Mouse (Mus musculus) limb, embryonic 14.5 days (tissue): ENCODE results near the gene Kmt2a. TPM values are rescaled to one million over a fixed set of nuclear protein-coding genes. Genes with fewer than 3 reads are reported as not detected.

Experiments used
- ATAC-seq: fragments of 200-750 bp; cut with Nextera tagmentation; 2 replicates; pipeline ENCODE4 v1.8.0; 2017; ENCODE audit warnings: low read depth, moderate number of reproducible peaks, moderate TSS enrichment; ENCODE audit not compliant: low FRiP score
- DNase-seq: peaks from one replicate; pipeline ENCODE4 v3.0.0-alpha.2; 2015; ENCODE audit warnings: low spot score
- H3K27ac ChIP-seq: fragments of 300-500 bp; sonication (generic); replicated peaks from 2 replicates; pipeline ENCODE4 v1.5.1; 2014; ENCODE audit warnings: low read depth, mild to moderate bottlenecking, low read length, moderate library complexity, mixed read lengths
- H3K27me3 ChIP-seq: fragments of 300-500 bp; sonication (generic); 2 replicates; pipeline ENCODE4 v1.6.1; 2014; ENCODE audit warnings: low read length, mixed read lengths; ENCODE audit not compliant: control insufficient read depth, insufficient read depth
- H3K36me3 ChIP-seq: fragments of 300-500 bp; sonication (generic); 2 replicates; pipeline ENCODE4 v1.6.1; 2014; ENCODE audit warnings: mild to moderate bottlenecking, low read length, moderate library complexity, mixed read lengths; ENCODE audit not compliant: control insufficient read depth, insufficient read depth
- H3K4me1 ChIP-seq: fragments of 300-500 bp; sonication (generic); 2 replicates; pipeline ENCODE4 v1.6.1; 2014; ENCODE audit warnings: antibody characterized with exemption, low read length, mixed read lengths; ENCODE audit not compliant: control insufficient read depth, insufficient read depth
- H3K4me2 ChIP-seq: fragments of 300-500 bp; sonication (generic); replicated peaks from 2 replicates; pipeline ENCODE4 v1.6.1; 2014; ENCODE audit warnings: low read depth, mild to moderate bottlenecking, low read length, moderate library complexity; ENCODE audit not compliant: severe bottlenecking
- H3K4me3 ChIP-seq: fragments of 300-500 bp; sonication (generic); replicated peaks from 2 replicates; pipeline ENCODE4 v1.5.1; 2014; ENCODE audit warnings: low read length
- H3K9ac ChIP-seq: fragments of 300-500 bp; sonication (generic); 2 replicates; pipeline ENCODE4 v1.6.1; 2014; ENCODE audit warnings: mild to moderate bottlenecking, low read depth, low read length, moderate library complexity; ENCODE audit not compliant: severe bottlenecking
- H3K9me3 ChIP-seq: fragments of 300-500 bp; sonication (generic); 2 replicates; pipeline ENCODE4 v1.6.1; 2016; ENCODE audit warnings: low read length; ENCODE audit not compliant: control insufficient read depth
- POLR2A ChIP-seq: fragments of 200-500 bp; IDR thresholded peaks from 2 replicates; pipeline ENCODE4 v1.8.0; 2012; ENCODE audit warnings: inconsistent platforms, mild to moderate bottlenecking, moderate library complexity, borderline replicate concordance; ENCODE audit not compliant: insufficient read depth, insufficient read length; ENCODE audit errors: extremely low read depth
- WGBS: fragments of 180-500 bp; shearing (Covaris S2); extraction: QIAGEN DNeasy Blood & Tissue Kit; methylation state at CpG from one replicate; pipeline ENCODE4 v1.1.7; 2014; 5-methylcytosine and 5-hydroxymethylcytosine counted together
- polyA plus RNA-seq, 2 experiments: library from polyadenylated mRNA; depleted of rRNA in 1 of 2; stranded (reverse) in 1 of 2; unstranded in 1 of 2; fragments of >200 nt; fragmentation: Nextera tagmentation in 1 of 2; extraction: Ambion mirVana in 1 of 2; gene quantifications; 2 replicates each; pipeline versions ENCODE4 v1.2.1 to v1.2.3; 2012 to 2014

Gene Kmt2a
- polyA plus RNA-seq, 2 experiments: 16.8 to 21.7 TPM

- TF ChIP-seq POLR2A: no peak
- DNase-seq: no peak
- 58% methylated on average over 1 of the region's 1 CpGs for WGBS
- H3K4me3 ChIP-seq: no peak overlapping the region
- H3K27me3 ChIP-seq: no peaks in the 10 kb centered on the region
- ATAC-seq: no peak
- H3K27ac ChIP-seq: no peak overlapping the region
- no peak overlapping the region for H3K4me2 ChIP-seq
- H3K36me3 ChIP-seq: peaks cover 31% of the 10 kb centered on the region
- H3K4me1 ChIP-seq: peaks cover 5% of the 10 kb centered on the region; the same call in 1 of the 2 replicates
- H3K9me3 ChIP-seq: no peaks in the 10 kb centered on the region
- no peak overlapping the region for H3K9ac ChIP-seq
These were observed 35.1 kb upstream of the Kmt2a start for GRCm38 (mm10) chr9:44916196-44916595.

DNA sequence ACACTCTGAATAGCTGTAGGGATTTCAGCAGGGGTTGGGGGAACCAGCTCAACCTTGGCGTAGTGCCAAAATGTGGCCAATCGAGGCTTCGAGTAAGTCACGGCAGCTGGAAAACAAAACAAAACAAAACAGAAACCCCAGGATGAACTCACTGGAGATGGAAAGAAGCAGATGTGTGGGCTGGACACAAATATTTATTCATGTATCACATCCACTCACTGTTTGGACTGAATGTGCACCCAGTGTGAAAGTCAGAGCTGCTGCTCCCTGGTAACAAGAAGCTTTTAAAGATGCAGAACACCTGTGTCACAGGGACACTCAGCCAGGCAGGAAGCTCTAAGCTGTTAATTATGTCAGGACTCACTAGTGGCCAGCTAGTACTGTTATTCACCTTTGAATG, 33.6 kb upstream of the Kmt2a start:
- no peak overlapping the region for H3K4me2 ChIP-seq
- TF ChIP-seq POLR2A: no peak
- no peak overlapping the region for H3K9ac ChIP-seq
- peaks cover 39% of the 10 kb centered on the region for H3K36me3 ChIP-seq
- peaks cover 5% of the 10 kb centered on the region; the same call in 1 of the 2 replicates for H3K4me1 ChIP-seq
- no peak overlapping the region for H3K4me3 ChIP-seq
- ATAC-seq (no peak), DNase-seq (peak; percentile 18)
- no peak overlapping the region for H3K27ac ChIP-seq
- WGBS: 17% methylated on average over 4 of the region's 4 CpGs
- no peaks in the 10 kb centered on the region for H3K9me3 ChIP-seq
- no peaks in the 10 kb centered on the region for H3K27me3 ChIP-seq

GRCm38 (mm10) chr9:44911365-44911764, 30.3 kb upstream of the Kmt2a start:
- DNase-seq (no peak), ATAC-seq (no peak)
- Histone ChIP-seq H3K4me1 (no peaks in the 10 kb centered on the region), H3K9ac (no peak overlapping the region), H3K4me2 (no peak overlapping the region), H3K36me3 (peaks cover 34% of the 10 kb centered on the region), H3K27me3 (no peaks in the 10 kb centered on the region), H3K4me3 (no peak overlapping the region), H3K9me3 (no peaks in the 10 kb centered on the region), H3K27ac (no peak overlapping the region)
- no peak for TF ChIP-seq POLR2A
- WGBS: 94% methylated on average over 4 of the region's 4 CpGs

GRCm38 (mm10) chr9:44905620-44906019, 24.5 kb upstream of the Kmt2a start:
- no peaks in the 10 kb centered on the region for H3K27me3 ChIP-seq
- no peaks in the 10 kb centered on the region for H3K4me1 ChIP-seq
- H3K4me2 ChIP-seq: no peak overlapping the region
- WGBS: 68% methylated on average over 4 of the region's 4 CpGs
- ATAC-seq: no peak
- 0 out of 2 replicates have a peak, but pooled peaks cover 2% of the 10 kb centered on the region for H3K36me3 ChIP-seq
- H3K27ac ChIP-seq: no peak overlapping the region
- no peak for DNase-seq
- no peak for TF ChIP-seq POLR2A
- H3K4me3 ChIP-seq: no peak overlapping the region
- H3K9ac ChIP-seq: no peak overlapping the region
- H3K9me3 ChIP-seq: no peaks in the 10 kb centered on the region

DNA sequence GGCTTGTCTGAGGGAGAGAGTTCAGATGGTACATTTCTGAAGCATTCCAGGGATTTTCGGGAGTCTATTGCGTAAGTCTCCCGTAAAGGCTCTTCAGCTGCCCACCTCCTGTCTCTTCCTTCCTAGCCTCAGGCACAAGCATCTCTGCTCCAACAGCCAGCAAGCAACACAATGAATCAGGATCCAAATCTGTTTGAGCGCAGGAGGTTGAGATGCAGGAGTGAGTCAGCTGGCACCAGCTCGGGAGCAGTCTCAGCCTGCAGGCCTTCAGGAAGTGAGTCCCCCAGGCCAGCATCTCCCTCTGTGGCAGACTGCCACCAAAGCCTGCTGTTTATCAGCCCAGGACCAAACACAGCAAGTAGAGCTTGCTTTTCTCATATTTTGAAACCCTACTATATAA, 23.9 kb upstream of the Kmt2a start:
- ATAC-seq: no peak
- H3K4me2 ChIP-seq: no peak overlapping the region
- no peak overlapping the region for H3K4me3 ChIP-seq
- H3K9ac ChIP-seq: no peak overlapping the region
- WGBS: 63% methylated on average over 5 of the region's 5 CpGs
- no peak overlapping the region for H3K27ac ChIP-seq
- no peaks in the 10 kb centered on the region for H3K27me3 ChIP-seq
- DNase-seq: no peak
- no peaks in the 10 kb centered on the region for H3K9me3 ChIP-seq
- H3K36me3 ChIP-seq: no peaks in the 10 kb centered on the region
- H3K4me1 ChIP-seq: no peaks in the 10 kb centered on the region
- TF ChIP-seq POLR2A: no peak

- no peak for TF ChIP-seq POLR2A
- WGBS: 81% methylated on average over 4 of the region's 4 CpGs
These were observed 22.8 kb upstream of the Kmt2a start for GRCm38 (mm10) chr9:44903856-44904255.

More at GRCm38 (mm10) chr9:44903856-44904255, 22.8 kb upstream of the Kmt2a start:
- Histone ChIP-seq H3K4me2 (no peak overlapping the region), H3K9ac (no peak overlapping the region), H3K27ac (no peak overlapping the region), H3K36me3 (no peaks in the 10 kb centered on the region), H3K9me3 (no peaks in the 10 kb centered on the region), H3K4me3 (no peak overlapping the region), H3K27me3 (no peaks in the 10 kb centered on the region), H3K4me1 (no peaks in the 10 kb centered on the region)
- ATAC-seq: no peak
- DNase-seq: no peak
